Mouse (Mus musculus) CD4-positive, CD25-positive, alpha-beta regulatory T cell, adult 2 months (primary cell): ENCODE measurements at regions not wholly inside any gene's neighbourhood (a gene's known extent, or its start where the extent isn't known, plus 50 kb on each side); places are given as distances from the start of the nearest gene placed in this dataset.

ENCODE experiments used
- DNase-seq: peaks from one replicate; pipeline ENCODE4 v3.0.0-alpha.2; 2012; ENCODE audit warnings: low read depth, low spot score

DNA sequence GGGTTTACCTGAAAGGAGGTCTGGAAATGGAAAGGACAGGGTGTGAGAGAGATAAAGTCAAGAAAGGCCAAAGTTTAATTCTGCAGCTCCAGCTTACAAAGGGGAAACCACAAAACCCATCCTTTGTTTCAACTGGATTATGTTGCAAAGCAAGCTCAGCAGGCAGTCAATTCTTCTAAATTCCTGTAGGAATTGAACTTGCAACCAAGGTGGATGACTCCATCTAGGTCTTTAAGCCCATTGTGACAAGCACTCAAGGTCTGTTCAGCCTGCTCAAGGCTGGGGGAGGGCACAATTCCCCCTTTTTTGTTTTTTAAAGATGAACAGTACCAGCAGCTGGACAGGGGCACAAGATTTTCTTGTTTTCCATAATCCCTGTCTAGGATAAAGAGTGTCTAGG, 200.0 kb upstream of the Ttc29 start:
- no peak for DNase-seq

GRCm38 (mm10) chr8:78018430-78019180, 194.5 kb upstream of the Ttc29 start:
- DNase-seq, result no peak

- DNase-seq, result no peak
Measured at GRCm38 (mm10) chr8:78021473-78021872, 191.6 kb upstream of the Ttc29 start.

DNA sequence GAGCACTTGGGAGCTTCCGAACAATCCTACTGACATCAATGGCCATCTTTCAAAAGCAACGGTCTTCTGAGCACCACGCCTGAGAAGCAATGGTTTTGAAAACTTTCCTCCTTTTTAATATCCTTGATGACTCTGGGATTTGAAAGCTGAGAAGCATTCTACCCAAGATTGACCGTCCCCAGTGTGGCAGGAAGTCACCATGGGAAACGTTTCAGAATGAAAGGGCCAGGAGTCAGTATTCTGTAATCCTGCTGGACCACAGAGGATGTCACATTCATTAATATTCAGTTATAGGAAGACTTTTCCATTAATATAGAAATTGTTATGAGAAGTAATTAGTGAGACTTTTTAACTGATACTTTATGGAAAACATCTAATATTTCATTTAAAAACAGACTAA, 190.1 kb upstream of the Ttc29 start:
- no peak for DNase-seq

- no peak for DNase-seq
Measured at GRCm38 (mm10) chr8:78023467-78023866, 189.6 kb upstream of the Ttc29 start.

GRCm38 (mm10) chr8:78023936-78024335, 189.2 kb upstream of the Ttc29 start:
- no peak for DNase-seq

DNA sequence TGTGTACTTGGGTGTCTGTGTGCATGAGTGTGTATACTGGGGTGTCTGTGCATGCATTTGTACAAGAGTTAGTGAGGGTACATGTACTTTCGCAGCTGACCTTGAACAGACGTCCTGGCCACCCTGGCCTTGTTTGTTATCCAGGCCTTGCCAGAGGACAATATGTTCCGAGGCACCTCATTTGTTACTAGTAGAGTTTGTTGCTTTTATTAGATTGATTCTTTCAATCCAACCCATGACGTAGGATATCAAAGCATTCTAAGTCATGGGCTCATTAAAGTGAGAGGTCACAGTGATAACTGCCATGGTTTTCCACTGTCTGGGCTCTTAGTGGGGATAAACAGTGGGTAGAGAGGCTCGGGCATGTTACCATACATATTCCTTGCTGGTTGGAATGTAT, 188.1 kb upstream of the Ttc29 start:
- DNase-seq, result no peak

GRCm38 (mm10) chr8:78027371-78027770, 185.7 kb upstream of the Ttc29 start:
- DNase-seq, result no peak

- DNase-seq, result no peak
Measured at GRCm38 (mm10) chr8:78028928-78029327, 184.2 kb upstream of the Ttc29 start.

- DNase-seq, result no peak
Measured at GRCm38 (mm10) chr8:78031811-78032210, 181.3 kb upstream of the Ttc29 start.

DNA sequence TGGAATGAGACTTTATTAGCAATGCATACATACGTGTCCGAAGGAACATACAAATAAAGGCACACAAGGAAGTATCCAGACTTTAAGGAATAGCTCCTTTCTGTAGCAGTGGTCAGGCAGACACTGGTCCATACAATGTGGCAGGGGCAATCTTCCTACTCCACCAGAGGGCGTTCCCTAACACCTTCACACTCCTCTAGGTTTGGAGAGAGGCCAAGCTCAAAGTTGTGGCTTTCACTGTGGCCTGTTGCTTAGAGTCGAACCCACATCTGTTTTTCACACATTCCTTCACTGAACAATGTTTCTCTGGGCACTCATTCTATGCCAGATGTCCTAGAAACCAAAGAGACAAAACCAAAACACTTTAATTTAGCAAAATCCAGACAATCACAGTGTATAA, 178.4 kb upstream of the Ttc29 start:
- no peak for DNase-seq

DNA sequence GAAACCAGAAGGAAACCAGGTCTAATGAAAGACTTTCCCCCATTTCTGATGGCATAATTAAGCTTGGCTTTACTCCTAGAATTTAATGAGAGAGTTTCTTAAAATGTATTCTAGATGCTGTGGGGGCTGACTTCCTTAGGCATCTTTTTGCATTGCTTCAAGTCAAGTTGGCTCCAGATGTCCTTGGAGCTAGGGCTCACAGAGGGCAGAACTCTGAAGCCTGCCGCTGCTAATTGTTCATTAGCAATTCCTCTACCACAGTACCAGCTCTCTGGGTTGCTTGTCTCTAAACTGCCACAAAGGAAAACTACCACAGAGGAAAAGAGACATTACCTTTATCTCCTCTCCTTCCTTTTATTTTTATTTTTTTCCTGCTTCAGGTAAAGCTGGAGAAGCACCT, 175.9 kb upstream of the Ttc29 start:
- DNase-seq, result no peak

DNA sequence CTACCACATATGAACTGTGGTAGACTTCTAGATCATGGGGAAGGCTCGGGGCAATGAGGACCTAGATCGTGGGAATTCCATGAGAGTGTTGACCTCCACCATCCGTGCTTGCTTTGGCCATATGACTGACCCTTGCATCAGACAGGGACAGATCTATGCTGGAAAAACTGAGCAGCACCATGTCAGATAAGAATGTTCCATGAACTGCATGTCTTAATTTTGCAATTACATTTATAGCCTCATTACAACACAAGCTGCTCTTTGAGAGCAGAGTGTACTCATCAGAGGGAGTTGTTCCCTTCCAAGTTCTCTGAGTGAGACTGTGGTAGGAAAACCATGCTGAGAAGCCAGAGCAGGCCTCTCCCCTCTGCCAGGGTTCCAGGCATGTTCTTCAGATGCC, 166.4 kb upstream of the Ttc29 start:
- DNase-seq, result no peak

DNA sequence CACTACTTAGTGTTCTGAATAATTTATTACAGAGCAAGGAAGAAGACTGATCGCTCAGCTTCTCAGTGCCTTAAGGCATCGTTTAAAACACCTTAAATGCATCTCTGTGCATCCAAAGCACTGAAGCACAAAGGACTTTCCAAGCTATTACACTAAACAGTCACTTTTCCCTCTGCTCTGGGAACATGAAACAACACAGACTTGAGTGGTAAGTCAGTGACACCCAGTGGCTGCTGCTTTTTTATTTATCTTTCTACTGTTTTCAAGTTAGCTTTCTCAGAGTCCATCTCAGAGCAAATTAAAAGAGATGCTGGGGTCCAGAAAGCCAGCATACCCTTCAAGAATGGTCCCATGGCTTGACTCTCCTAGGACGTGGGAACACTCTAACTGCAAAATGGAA, 162.3 kb upstream of the Ttc29 start:
- no peak for DNase-seq

- DNase-seq, result no peak
Measured at GRCm38 (mm10) chr8:78054435-78054834, 158.7 kb upstream of the Ttc29 start.

DNA sequence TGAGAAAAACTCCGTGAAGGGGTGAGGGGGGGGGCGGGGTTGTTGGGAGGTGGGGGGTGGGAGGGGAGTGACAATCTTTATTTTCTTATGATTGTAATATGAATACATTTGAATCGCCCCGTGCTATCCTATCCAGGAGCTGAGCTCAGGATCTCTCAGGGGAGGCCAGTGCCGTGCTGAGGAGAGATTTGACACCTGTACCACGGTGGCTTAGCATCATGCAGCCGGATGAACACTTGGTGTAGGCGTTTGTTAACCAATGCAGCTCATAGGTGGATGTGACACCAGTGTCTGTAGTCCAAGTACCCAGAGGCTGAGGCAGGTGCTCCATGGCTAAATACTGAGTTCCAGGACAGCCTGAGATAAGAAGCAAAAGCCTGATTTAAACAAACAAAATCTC, 158.2 kb upstream of the Ttc29 start:
- DNase-seq, result no peak

DNA sequence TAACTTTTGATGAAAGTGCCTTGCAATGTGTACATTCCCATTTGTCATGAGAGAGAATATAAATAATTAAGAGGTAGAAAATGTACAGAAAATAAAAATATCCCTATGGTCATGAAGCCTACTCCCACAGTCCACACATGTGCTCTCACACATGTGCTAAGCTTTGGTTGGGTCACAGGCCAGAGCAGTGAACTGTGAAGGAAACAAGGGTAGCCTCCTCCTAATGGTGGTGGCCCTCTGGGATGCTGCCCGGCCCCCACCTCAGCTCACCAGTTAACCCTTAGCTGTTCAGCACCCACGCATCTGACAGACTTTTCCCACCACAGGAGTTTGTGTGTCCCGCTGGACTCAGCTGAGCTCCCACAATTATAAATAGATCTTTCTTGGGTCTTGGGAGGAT, 157.6 kb upstream of the Ttc29 start:
- no peak for DNase-seq

DNA sequence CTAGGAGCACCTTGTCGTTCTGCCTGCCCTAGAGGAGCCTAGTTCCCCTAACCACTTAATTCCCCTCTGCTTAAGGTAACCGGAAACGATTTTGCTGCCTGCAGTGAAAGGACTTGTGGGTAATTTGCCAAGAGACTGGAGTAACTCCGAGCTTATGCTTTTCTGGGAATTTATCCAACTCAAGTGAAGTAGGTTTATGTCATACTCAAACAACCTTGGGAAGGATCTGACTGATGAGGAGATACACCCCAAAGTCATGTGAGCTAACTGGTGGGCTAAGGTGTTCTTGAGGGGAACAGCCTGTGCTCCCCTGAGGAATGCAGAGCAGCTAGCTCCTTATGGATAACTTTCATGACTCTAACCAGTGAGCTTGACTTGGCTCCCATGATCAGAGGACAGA, 155.7 kb upstream of the Ttc29 start:
- DNase-seq, result no peak

DNA sequence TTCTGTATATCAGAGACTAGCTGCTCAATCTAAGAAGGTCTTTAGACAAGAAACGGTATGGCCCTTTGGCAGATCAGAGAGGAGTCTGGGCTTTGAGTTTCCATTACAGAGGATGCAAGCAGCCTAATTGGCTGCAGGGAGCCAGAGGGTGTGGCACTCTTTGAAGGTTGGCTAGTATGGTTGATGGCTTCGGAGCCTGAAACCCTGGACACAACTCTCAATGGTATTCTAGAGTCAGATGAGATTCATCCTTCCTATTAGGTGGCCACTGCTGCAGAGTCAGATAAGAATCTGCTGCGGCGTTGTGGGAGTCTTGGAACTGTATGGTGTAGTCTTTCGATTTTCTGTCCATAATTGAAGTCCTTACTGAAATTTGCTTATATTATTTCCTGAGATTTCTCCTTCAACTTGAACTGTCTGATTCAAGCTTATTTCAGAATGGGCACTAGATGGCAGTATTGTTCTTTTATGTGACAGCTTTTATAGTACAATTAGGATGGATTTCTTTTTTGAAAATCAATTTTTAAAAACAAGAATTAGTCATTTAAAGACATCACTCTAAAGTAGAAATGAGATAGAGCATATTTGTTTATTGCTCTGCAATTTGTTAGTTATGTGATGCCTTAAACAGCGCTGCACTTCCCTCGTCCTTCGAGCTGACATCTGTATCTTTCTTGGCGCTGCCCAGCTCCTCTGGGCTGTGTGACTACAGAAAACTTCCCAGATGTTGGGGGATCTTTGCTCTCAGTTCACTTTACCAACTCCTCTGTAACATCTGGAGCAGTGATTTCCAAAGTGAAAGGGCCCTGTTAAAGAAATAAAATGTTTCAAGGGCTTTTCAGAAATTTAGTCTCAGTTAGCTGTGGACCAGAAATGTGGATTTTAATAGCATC, 151.0 kb upstream of the Ttc29 start:
- peak; percentile 36 for DNase-seq

GRCm38 (mm10) chr8:78063529-78063928, 149.6 kb upstream of the Ttc29 start:
- DNase-seq, result no peak

DNA sequence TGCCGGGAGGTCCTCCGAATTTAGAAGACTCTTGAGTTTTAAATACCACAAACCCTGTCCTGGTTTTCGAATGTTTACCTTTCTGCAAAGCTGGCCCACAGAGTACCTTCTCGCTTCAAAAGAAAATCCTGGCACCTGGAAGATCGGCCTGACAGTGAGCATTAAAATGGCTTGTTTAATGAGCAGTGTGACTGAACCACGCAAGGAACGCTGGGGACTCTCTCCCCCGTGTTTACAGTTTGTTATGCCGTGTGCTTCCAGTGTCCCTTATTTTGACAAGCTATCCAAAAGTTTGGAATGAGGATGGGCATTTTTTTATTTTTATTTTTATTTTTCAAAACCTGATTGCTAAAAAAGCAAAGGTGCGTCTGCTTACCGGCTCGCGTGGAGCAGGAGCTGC, 148.9 kb upstream of the Ttc29 start:
- no peak for DNase-seq

- DNase-seq, result no peak
Measured at GRCm38 (mm10) chr8:78065890-78066493, 147.1 kb upstream of the Ttc29 start.
